Mouse (Mus musculus): ENCODE data around the gene Agap1. TPM values are rescaled to one million over a fixed set of nuclear protein-coding genes. Genes with fewer than 3 reads are reported as not detected.
A peak's percentile ranks its signal among the peaks of the same experiment; 100 is the strongest.

Gene Agap1
- polyA plus RNA-seq, 1 experiment from 2014 or later, result 11.5 TPM

- Histone ChIP-seq H3K4me3 (no peak overlapping the region), H3K27me3 (no peaks in the 10 kb centered on the region), H3K27ac (peak overlapping the region; percentile 37; the same call in 1 of the 2 replicates), H3K9ac (no peak overlapping the region), H3K9me3 (no peaks in the 10 kb centered on the region), H3K4me1 (peaks cover 52% of the 10 kb centered on the region), H3K36me3 (peaks cover 3% of the 10 kb centered on the region; the same call in 1 of the 2 replicates), H3K4me2 (peak overlapping the region; percentile 23; the same call in 1 of the 2 replicates)
- 21% methylated on average over 8 of the region's 8 CpGs for WGBS
- no peak for ATAC-seq (ENCODE audit: borderline replicate concordance, extremely low read depth, low FRiP score, low TSS enrichment)
These were observed 8.5 kb downstream of the Agap1 start for GRCm38 (mm10) chr1:89463138-89463537.

GRCm38 (mm10) chr1:89465417-89466002 is 10.9 kb downstream of the Agap1 start:
- Histone ChIP-seq H3K4me1 (peaks cover 54% of the 10 kb centered on the region), H3K9ac (no peak overlapping the region), H3K27me3 (no peaks in the 10 kb centered on the region), H3K4me3 (no peak overlapping the region), H3K27ac (no peak overlapping the region), H3K4me2 (no peak overlapping the region), H3K9me3 (no peaks in the 10 kb centered on the region), H3K36me3 (no peaks in the 10 kb centered on the region)
- no peak for ATAC-seq (ENCODE audit: borderline replicate concordance, extremely low read depth, low FRiP score, low TSS enrichment)
- WGBS, result 49% methylated on average over 5 of the region's 5 CpGs

- Histone ChIP-seq H3K27me3 (no peaks in the 10 kb centered on the region), H3K4me1 (peaks cover 58% of the 10 kb centered on the region)
- WGBS, result 7% methylated on average over 6 of the region's 6 CpGs
These were observed 12.9 kb downstream of the Agap1 start for GRCm38 (mm10) chr1:89467321-89468069.

GRCm38 (mm10) chr1:89468141-89468540 is 13.5 kb downstream of the Agap1 start:
- WGBS, result 52% methylated on average over 3 of the region's 3 CpGs
- H3K9me3 ChIP-seq, result no peaks in the 10 kb centered on the region
- no peaks in the 10 kb centered on the region for H3K27me3 ChIP-seq
- H3K4me1 ChIP-seq, result peaks cover 51% of the 10 kb centered on the region
- no peaks in the 10 kb centered on the region for H3K36me3 ChIP-seq
- 0 out of 2 replicates have a peak overlapping the region, but pooled peaks have one; percentile 27 for H3K4me2 ChIP-seq
- no peak overlapping the region for H3K9ac ChIP-seq
- no peak; the same call in 1 of the 2 replicates for ATAC-seq (ENCODE audit: borderline replicate concordance, extremely low read depth, low FRiP score, low TSS enrichment)
- no peak overlapping the region for H3K4me3 ChIP-seq
- H3K27ac ChIP-seq, result 0 out of 2 replicates have a peak overlapping the region, but pooled peaks have one; percentile 19

More at GRCm38 (mm10) chr1:89467321-89468069, 12.9 kb downstream of the Agap1 start:
- Histone ChIP-seq H3K4me2 (peak overlapping the region; percentile 27; the same call in 1 of the 2 replicates), H3K27ac (peak overlapping the region; percentile 82), H3K4me3 (no peak overlapping the region), H3K36me3 (no peaks in the 10 kb centered on the region), H3K9me3 (no peaks in the 10 kb centered on the region), H3K9ac (no peak overlapping the region)
- peak; percentile 90 for ATAC-seq (ENCODE audit: borderline replicate concordance, extremely low read depth, low FRiP score, low TSS enrichment)

DNA sequence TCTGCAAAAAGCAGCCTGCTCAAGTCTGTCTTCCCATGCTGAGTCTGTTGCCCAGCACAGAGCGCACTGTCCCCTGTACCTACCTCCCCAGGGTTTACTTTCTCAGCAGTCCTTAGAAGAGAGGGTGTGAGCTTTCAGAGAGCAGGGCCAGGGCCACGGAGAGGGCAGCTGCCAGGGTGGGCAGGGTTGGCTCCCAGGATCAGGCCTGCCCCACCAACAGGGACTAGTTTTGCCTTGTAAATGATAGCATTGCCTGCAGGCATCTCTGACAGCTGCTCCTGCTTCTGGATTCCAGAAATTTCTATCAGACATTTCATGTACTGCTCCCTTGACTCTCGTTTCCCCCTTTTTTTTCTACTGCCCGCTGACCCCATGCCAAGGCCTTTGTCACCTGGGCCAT is 16.8 kb downstream of the Agap1 start:
- WGBS, result 70% methylated on average over 4 of the region's 4 CpGs
- H3K27ac ChIP-seq, result no peak overlapping the region
- no peaks in the 10 kb centered on the region for H3K27me3 ChIP-seq
- H3K4me1 ChIP-seq, result peaks cover 29% of the 10 kb centered on the region
- no peak overlapping the region for H3K4me2 ChIP-seq
- H3K36me3 ChIP-seq, result no peaks in the 10 kb centered on the region
- H3K9me3 ChIP-seq, result no peaks in the 10 kb centered on the region
- no peak overlapping the region for H3K4me3 ChIP-seq
- ATAC-seq (ENCODE audit: borderline replicate concordance, extremely low read depth, low FRiP score, low TSS enrichment), result no peak
- no peak overlapping the region for H3K9ac ChIP-seq

- H3K4me1 ChIP-seq, result peaks cover 24% of the 10 kb centered on the region
- H3K4me2 ChIP-seq, result no peak overlapping the region
- no peaks in the 10 kb centered on the region for H3K36me3 ChIP-seq
- no peak overlapping the region for H3K27ac ChIP-seq
- ATAC-seq (ENCODE audit: borderline replicate concordance, extremely low read depth, low FRiP score, low TSS enrichment), result no peak
- no peaks in the 10 kb centered on the region for H3K9me3 ChIP-seq
- 72% methylated on average over 9 of the region's 9 CpGs for whole genome bisulfite sequencing
- H3K27me3 ChIP-seq, result no peaks in the 10 kb centered on the region
- no peak overlapping the region for H3K4me3 ChIP-seq
- no peak overlapping the region for H3K9ac ChIP-seq
These were observed 17.3 kb downstream of the Agap1 start for GRCm38 (mm10) chr1:89471891-89472290.

DNA sequence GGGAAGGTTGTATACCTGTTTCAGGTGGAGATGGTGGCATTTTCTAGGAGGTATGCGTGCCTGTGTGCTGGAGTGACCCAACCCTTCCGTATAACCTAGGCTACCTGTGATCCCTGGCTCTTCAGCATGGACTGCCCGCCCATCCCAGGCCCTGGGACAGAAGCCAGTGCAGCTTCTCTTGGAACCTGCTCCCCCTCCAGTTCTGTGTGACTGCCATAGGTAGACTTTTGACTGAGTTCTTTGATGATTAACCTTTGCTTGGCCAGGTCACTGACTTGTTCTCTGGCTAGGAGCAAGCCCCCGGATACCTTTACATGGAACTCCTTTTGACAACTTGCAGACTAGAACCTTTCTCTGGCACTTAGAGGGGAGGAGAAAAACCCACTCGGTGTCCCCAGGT is 19.3 kb downstream of the Agap1 start:
- no peaks in the 10 kb centered on the region for H3K27me3 ChIP-seq
- WGBS, result 68% methylated on average over 5 of the region's 5 CpGs
- no peaks in the 10 kb centered on the region for H3K9me3 ChIP-seq
- no peak overlapping the region for H3K27ac ChIP-seq
- no peak overlapping the region for H3K4me2 ChIP-seq
- no peak overlapping the region for H3K4me3 ChIP-seq
- H3K36me3 ChIP-seq, result no peaks in the 10 kb centered on the region
- peaks cover 8% of the 10 kb centered on the region for H3K4me1 ChIP-seq
- no peak overlapping the region for H3K9ac ChIP-seq
- no peak for ATAC-seq (ENCODE audit: borderline replicate concordance, extremely low read depth, low FRiP score, low TSS enrichment)

DNA sequence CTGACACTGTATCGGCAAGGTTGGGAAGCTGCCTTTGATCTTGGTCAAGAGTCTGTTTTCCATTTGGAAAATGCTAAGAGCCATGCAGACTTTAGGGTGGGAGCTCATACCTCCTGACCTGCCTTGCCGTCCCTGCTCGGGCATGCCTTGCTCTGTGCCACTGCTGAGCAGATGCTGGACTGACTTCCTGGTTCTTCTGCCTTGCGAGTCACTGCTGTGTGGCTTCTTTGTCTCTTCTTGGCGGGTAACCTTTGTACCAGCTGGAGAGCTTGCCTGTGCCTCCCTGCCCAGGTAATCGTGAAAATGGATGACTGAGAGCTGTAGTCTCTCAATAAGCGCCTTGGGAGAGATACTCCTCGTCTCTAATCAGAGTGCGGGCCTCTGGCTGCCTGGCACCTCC is 20.2 kb downstream of the Agap1 start:
- Histone ChIP-seq H3K4me3 (no peak overlapping the region), H3K9ac (no peak overlapping the region), H3K4me1 (peaks cover 8% of the 10 kb centered on the region; the same call in 1 of the 2 replicates), H3K27ac (no peak overlapping the region), H3K27me3 (no peaks in the 10 kb centered on the region), H3K4me2 (no peak overlapping the region), H3K9me3 (no peaks in the 10 kb centered on the region), H3K36me3 (no peaks in the 10 kb centered on the region)
- 63% methylated on average over 9 of the region's 9 CpGs for WGBS
- ATAC-seq (ENCODE audit: borderline replicate concordance, extremely low read depth, low FRiP score, low TSS enrichment), result no peak

- H3K9me3 ChIP-seq, result no peaks in the 10 kb centered on the region
- no peak for ATAC-seq (ENCODE audit: borderline replicate concordance, extremely low read depth, low FRiP score, low TSS enrichment)
- no peaks in the 10 kb centered on the region for H3K27me3 ChIP-seq
- H3K4me2 ChIP-seq, result no peak overlapping the region
- H3K4me3 ChIP-seq, result no peak overlapping the region
- 85% methylated on average over 5 of the region's 5 CpGs for WGBS
- H3K9ac ChIP-seq, result no peak overlapping the region
- H3K27ac ChIP-seq, result no peak overlapping the region
- no peaks in the 10 kb centered on the region for H3K36me3 ChIP-seq
- H3K4me1 ChIP-seq, result peaks cover 22% of the 10 kb centered on the region
These were observed 22.4 kb downstream of the Agap1 start for GRCm38 (mm10) chr1:89477033-89477432.

- 60% methylated on average over 4 of the region's 4 CpGs for WGBS
- Histone ChIP-seq H3K27me3 (no peaks in the 10 kb centered on the region), H3K36me3 (no peaks in the 10 kb centered on the region), H3K27ac (no peak overlapping the region), H3K4me1 (peaks cover 26% of the 10 kb centered on the region), H3K4me2 (no peak overlapping the region), H3K9ac (no peak overlapping the region), H3K4me3 (no peak overlapping the region), H3K9me3 (no peaks in the 10 kb centered on the region)
- ATAC-seq (ENCODE audit: borderline replicate concordance, extremely low read depth, low FRiP score, low TSS enrichment), result no peak
These were observed 24.2 kb downstream of the Agap1 start for GRCm38 (mm10) chr1:89478571-89479460.

DNA sequence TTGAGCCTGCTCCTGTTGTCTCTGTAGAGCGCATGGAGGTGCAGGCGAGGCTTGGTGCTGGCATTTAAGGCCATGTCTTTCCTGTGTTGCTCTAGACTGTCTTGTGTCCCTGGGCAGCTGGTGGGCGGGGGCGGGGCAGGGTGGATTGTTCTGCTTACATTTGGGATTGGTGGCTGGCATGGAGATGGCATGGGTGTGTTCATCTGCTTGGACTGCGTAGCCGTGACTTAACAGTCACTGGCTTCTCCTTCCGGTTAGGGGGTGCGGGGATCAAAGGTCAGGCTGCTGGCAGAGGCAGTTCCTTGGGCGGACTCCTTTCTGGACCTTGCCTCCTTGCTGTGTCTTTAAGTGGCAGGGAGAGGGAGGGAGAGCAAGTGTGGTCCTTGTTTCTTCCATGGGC is 26.5 kb downstream of the Agap1 start:
- Histone ChIP-seq H3K9me3 (no peaks in the 10 kb centered on the region), H3K4me2 (no peak overlapping the region), H3K9ac (no peak overlapping the region), H3K27me3 (no peaks in the 10 kb centered on the region), H3K4me3 (no peak overlapping the region), H3K27ac (no peak overlapping the region), H3K4me1 (peaks cover 26% of the 10 kb centered on the region), H3K36me3 (no peaks in the 10 kb centered on the region)
- 79% methylated on average over 9 of the region's 9 CpGs for WGBS
- no peak for ATAC-seq (ENCODE audit: borderline replicate concordance, extremely low read depth, low FRiP score, low TSS enrichment)

Data from lung, embryonic 15.5 days (tissue).